Mouse (Mus musculus) erythroblast, embryonic 14.5 days (primary cell): ENCODE measurements around the gene Cfap65.

Source experiments
- GATA1 ChIP-seq: IDR thresholded peaks from 2 replicates; pipeline ENCODE4 v1.6.1; 2012; ENCODE audit warnings: low read length, inconsistent platforms, mixed read lengths
- TAL1 ChIP-seq: IDR thresholded peaks from 3 replicates; pipeline ENCODE4 v1.6.1; 2012; ENCODE audit warnings: low read length, inconsistent platforms, mixed read lengths

DNA sequence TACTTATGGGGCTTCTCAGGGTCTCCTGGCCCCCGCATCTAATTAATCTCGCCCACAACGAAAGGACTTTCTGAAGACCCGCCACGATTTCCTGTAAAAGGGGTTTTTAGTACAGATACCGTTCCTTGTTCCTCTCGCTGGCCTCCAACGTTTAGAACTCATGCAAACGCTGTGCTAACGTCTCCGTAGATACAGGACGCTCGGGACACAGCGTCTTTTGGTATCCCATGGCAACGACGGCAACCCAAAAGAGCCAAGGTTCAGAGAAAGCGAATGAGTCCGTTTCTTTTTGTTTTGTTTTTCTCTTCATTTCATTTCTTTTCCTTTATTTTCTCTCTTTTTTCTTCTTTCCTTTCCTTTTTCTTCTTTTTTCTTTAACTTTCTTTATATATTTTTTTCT, at the start of gene Cfap65:
- no peak for TF ChIP-seq GATA1
- TF ChIP-seq TAL1, result no peak
